In genomic region chr14:54617897-54618365, GRCm38 (mm10) we compare ENCODE assay signal across 8 mouse cellular contexts. TPM values are rescaled to one million over a fixed set of nuclear protein-coding genes. Genes with fewer than 3 reads are reported as not detected.
A peak's percentile ranks its signal among the peaks of the same experiment; 100 is the strongest.
DNase-seq lines count a peak whose midpoint lies in the region; ATAC-seq and TF ChIP-seq lines count a peak whose summit lies in the region.

TSS of gene Psmb5 (minus strand) at chr14:54618022.

- no peaks in the 10 kb centered on the region for H3K27me3 ChIP-seq in kidney, embryonic 14.5 days (ENCODE audit: control insufficient read depth, insufficient read depth, low read length)

- peaks cover 22% of the 10 kb centered on the region for H3K36me3 ChIP-seq in kidney, embryonic 14.5 days (ENCODE audit: control insufficient read depth, insufficient read depth, low read length)

- TF ChIP-seq POLR2A in bone marrow macrophage, adult 2 months (IDR thresholded peaks at IDR 0.05; ENCODE audit: borderline replicate concordance, low read depth, low read length) = no peak
- TF ChIP-seq POLR2A in embryonic fibroblast, embryonic 13.5 days (IDR thresholded peaks at IDR 0.05; ENCODE audit: low read depth, low read length) = peak; percentile 80

- WGBS in kidney, embryonic 14.5 days = under 1% methylated on average over 25 of the region's 25 CpGs

- no peaks in the 10 kb centered on the region for H3K9me3 ChIP-seq in kidney, embryonic 14.5 days (ENCODE audit: control insufficient read depth, low read length)

- peak within 1 kb of the TSS; percentile 66 for H3K27ac ChIP-seq in bone marrow macrophage, adult 2 months (ENCODE audit: insufficient read depth, low read depth, low read length)
- H3K27ac ChIP-seq in embryonic fibroblast, embryonic 13.5 days (ENCODE audit: insufficient read depth, low read length) = peak within 1 kb of the TSS; percentile 55
- H3K27ac ChIP-seq in kidney, embryonic 14.5 days (ENCODE audit: low read depth, low read length) = peak within 1 kb of the TSS; percentile 24; the same call in 1 of the 2 replicates

- H3K4me3 ChIP-seq in bone marrow macrophage, adult 2 months (ENCODE audit: insufficient read depth, low read length) = peak within 1 kb of the TSS; percentile 84
- H3K4me3 ChIP-seq in embryonic fibroblast, embryonic 13.5 days (ENCODE audit: insufficient read depth, low read length) = peak within 1 kb of the TSS; percentile 91
- peak within 1 kb of the TSS; percentile 82 for H3K4me3 ChIP-seq in kidney, embryonic 14.5 days (ENCODE audit: low read length)

- peak within 1 kb of the TSS; percentile 62 for H3K4me2 ChIP-seq in kidney, embryonic 14.5 days (replicated peaks; ENCODE audit: low read depth, low read length)

- ATAC-seq in kidney, embryonic 14.5 days (ENCODE audit: low FRiP score, low TSS enrichment) = peak; percentile 89
- ATAC-seq in monocyte, adult 5-6 weeks (replicated peaks; ENCODE audit: insufficient number of reproducible peaks, low FRiP score, low TSS enrichment, poor library complexity, severe bottlenecking) = peak; percentile 92

- no peak for TF ChIP-seq CTCF in bone marrow macrophage, adult 2 months (IDR thresholded peaks at IDR 0.05; ENCODE audit: low read depth, low read length)
- TF ChIP-seq CTCF in embryonic fibroblast, embryonic 13.5 days (IDR thresholded peaks at IDR 0.05; ENCODE audit: borderline replicate concordance, insufficient read depth, low read length) = no peak

- peak within 1 kb of the TSS; percentile 81 for H3K9ac ChIP-seq in kidney, embryonic 14.5 days (ENCODE audit: low read depth, low read length)

- DNase-seq in A20 (ENCODE audit: low read depth, low spot score) (peak; percentile 95), liver (peak; percentile 91)
- DNase-seq in heart, adult 9 months (ENCODE audit: low spot score in 2 of 2) = peak; percentile 82 to 91
- DNase-seq in spleen, postnatal 4 days (ENCODE audit: low spot score in 2 of 2) = peak; percentile 85 to 93

- H3K4me1 ChIP-seq in bone marrow macrophage, adult 2 months (ENCODE audit: control insufficient read depth, insufficient read depth, low read length) = peaks cover 6% of the 10 kb centered on the region
- H3K4me1 ChIP-seq in embryonic fibroblast, embryonic 13.5 days (ENCODE audit: control insufficient read depth, insufficient read depth, low read length) = peaks cover 3% of the 10 kb centered on the region; the same call in 1 of the 2 replicates
- H3K4me1 ChIP-seq in kidney, embryonic 14.5 days (ENCODE audit: control insufficient read depth, insufficient read depth, low read length) = peaks cover 7% of the 10 kb centered on the region

RNA-seq across cellular contexts. Expression of gene Psmb5, which starts in this region (rescaled TPM):
- polyA plus RNA-seq in bone marrow macrophage, adult 2 months (2012; ENCODE audit: insufficient read depth, insufficient read length, missing spikeins) = 99.1 and 108 TPM in 2 replicates
- polyA plus RNA-seq in embryonic fibroblast, embryonic 13.5 days (2011; ENCODE audit: insufficient read length, low read depth, missing spikeins) = 147 and 178 TPM in 2 replicates
- 420 and 456 TPM in 2 replicates for polyA plus RNA-seq in kidney, embryonic 14.5 days (2014; fragmentation: Nextera tagmentation; extraction: Ambion mirVana)
- 30.4 to 56.5 TPM (median 43.4 TPM) in 3 replicates for total RNA-seq in monocyte, adult 5-6 weeks (2017)

Comparison
In these comparisons a context has a peak if more than half of its experiments do, and no peak if none do; other contexts are left out.
1. Peak in every context shown above with its lines: DNase-seq, ATAC-seq, H3K4me3 ChIP-seq and H3K27ac ChIP-seq.